Mouse (Mus musculus): ENCODE results near the gene Spint3. TPM values are rescaled to one million over a fixed set of nuclear protein-coding genes. Genes with fewer than 3 reads are reported as not detected.
A peak's percentile ranks its signal among the peaks of the same experiment; 100 is the strongest.

Gene Spint3
- polyA plus RNA-seq, 1 experiment from 2014 or later = not detected

DNA sequence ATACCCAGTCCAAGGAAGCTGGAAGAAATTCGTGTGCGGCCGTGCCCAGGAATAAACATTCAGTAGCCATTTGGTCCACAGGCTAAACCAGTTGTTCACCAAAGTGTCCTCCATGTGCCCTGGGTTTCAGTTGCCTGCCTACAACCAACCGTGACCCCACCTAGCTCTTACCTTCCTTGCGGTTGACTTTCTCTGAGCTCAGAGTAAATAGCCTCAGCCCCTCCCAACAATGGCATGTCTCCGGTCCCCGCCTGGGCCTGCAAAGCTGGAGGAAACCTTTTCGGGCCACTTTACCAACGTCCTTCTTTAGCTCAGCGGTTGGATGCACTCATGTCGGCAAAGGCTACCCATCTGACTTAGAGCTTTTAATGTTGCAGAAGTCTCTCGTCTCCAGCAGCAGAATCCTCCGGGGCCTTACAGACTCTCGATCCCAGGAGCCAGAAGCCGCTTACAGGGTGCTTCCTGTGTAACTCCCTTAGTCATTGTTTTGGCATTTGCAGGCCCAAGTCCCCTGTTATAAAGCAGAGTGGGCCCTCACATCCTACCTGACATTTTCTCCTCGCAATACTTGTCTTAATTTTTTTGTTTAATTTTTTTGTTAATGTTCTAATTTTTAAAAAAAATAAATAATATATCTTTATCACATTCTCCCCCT lies 14.1 kb downstream of the Spint3 start:
- peaks cover 16% of the 10 kb centered on the region; the same call in 1 of the 2 replicates for H3K27me3 ChIP-seq (ENCODE audit: control insufficient read depth, insufficient read depth, low read length)
- H3K4me2 ChIP-seq (replicated peaks) = no peak overlapping the region
- H3K4me1 ChIP-seq (replicated peaks; ENCODE audit: control insufficient read depth, insufficient read depth, low read length) = peaks cover 9% of the 10 kb centered on the region; the same call in 1 of the 2 replicates
- ATAC-seq (ENCODE audit: low FRiP score) (no peak), DNase-seq (ENCODE audit: low spot score) (no peak)
- H3K36me3 ChIP-seq (replicated peaks; ENCODE audit: control insufficient read depth, insufficient read depth) = no peaks in the 10 kb centered on the region
- H3K9me3 ChIP-seq (ENCODE audit: control insufficient read depth, low read length) = no peaks in the 10 kb centered on the region
- WGBS = 61% methylated on average over 16 of the region's 16 CpGs
- no peak overlapping the region for H3K4me3 ChIP-seq (replicated peaks; ENCODE audit: low read length)
- no peak overlapping the region for H3K9ac ChIP-seq
- H3K27ac ChIP-seq = no peak overlapping the region

DNA sequence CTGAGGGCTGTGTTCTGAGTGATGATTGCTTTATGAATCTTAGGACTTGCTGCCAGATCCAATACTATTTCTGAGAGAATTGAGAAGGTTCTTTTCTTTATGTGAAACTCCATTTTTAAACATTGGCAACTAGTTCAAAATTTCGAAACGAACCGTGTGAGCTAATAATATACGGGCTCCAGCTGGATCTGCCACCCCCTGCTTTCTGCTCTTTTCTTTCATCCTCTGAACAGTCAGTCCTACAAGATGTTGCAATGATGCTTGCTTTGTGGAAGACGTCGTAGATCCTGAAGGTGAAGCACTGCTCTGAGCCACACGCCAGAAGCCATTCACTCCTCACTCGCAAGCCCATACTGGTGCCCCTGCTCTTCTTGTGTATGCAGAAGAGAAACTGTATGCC lies 14.8 kb downstream of the Spint3 start:
- Histone ChIP-seq H3K9me3 (ENCODE audit: control insufficient read depth, low read length) (no peaks in the 10 kb centered on the region), H3K4me1 (replicated peaks; ENCODE audit: control insufficient read depth, insufficient read depth, low read length) (peaks cover 4% of the 10 kb centered on the region; the same call in 1 of the 2 replicates), H3K4me2 (replicated peaks) (no peak overlapping the region), H3K9ac (no peak overlapping the region), H3K27ac (no peak overlapping the region), H3K4me3 (replicated peaks; ENCODE audit: low read length) (no peak overlapping the region), H3K27me3 (ENCODE audit: control insufficient read depth, insufficient read depth, low read length) (peaks cover 14% of the 10 kb centered on the region; the same call in 1 of the 2 replicates), H3K36me3 (replicated peaks; ENCODE audit: control insufficient read depth, insufficient read depth) (no peaks in the 10 kb centered on the region)
- DNase-seq (ENCODE audit: low spot score) (no peak), ATAC-seq (ENCODE audit: low FRiP score) (no peak)
- 84% methylated on average over 8 of the region's 8 CpGs for WGBS

DNA sequence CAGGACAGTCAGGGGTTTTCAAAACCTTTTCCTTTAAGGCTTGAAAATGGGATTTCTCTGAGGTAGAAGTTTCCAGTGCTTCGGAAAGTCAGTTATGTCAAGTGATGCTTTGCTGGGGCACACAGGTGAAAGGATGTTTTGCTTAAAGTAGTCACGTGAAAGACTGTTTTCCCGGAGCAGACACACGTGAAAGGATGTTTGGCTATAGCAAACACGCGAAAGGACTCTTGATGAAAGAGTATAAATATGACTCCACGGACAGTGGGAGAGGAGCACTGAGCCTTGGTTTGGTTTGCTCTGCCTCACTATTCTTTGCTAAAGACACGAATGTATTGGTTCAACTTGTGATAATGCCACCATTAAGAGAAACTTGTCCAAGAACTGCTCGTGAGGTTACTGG lies 21.8 kb downstream of the Spint3 start:
- H3K4me2 ChIP-seq (replicated peaks) = no peak overlapping the region
- DNase-seq (ENCODE audit: low spot score) = no peak
- H3K9me3 ChIP-seq (ENCODE audit: control insufficient read depth, low read length) = no peaks in the 10 kb centered on the region
- no peak overlapping the region for H3K9ac ChIP-seq
- no peak overlapping the region for H3K4me3 ChIP-seq (replicated peaks; ENCODE audit: low read length)
- H3K27me3 ChIP-seq (ENCODE audit: control insufficient read depth, insufficient read depth, low read length) = no peaks in the 10 kb centered on the region
- no peak overlapping the region for H3K27ac ChIP-seq
- no peak for ATAC-seq (ENCODE audit: low FRiP score)
- WGBS = 91% methylated on average over 9 of the region's 9 CpGs
- H3K36me3 ChIP-seq (replicated peaks; ENCODE audit: control insufficient read depth, insufficient read depth) = no peaks in the 10 kb centered on the region
- H3K4me1 ChIP-seq (replicated peaks; ENCODE audit: control insufficient read depth, insufficient read depth, low read length) = 0 out of 2 replicates have a peak, but pooled peaks cover 7% of the 10 kb centered on the region

DNA sequence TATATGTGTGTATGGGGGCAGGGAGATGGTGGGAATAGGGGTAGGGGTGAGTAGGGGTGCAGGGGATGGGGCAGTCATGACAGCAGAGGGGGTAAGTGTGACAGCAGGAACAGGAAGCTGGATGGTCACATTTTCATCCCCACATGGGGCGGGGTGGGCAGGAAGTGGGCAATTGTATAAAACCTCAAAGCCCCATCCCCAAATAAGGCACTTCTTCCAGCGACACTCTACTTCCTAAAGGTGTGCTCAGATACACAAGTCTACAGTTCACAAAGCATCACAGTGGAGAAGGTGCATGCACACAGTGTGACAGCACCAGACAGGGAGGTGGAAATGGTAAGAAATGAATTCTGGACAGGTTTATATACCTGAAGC lies 22.4 kb downstream of the Spint3 start:
- Histone ChIP-seq H3K9me3 (ENCODE audit: control insufficient read depth, low read length) (no peaks in the 10 kb centered on the region), H3K4me2 (replicated peaks) (no peak overlapping the region), H3K27me3 (ENCODE audit: control insufficient read depth, insufficient read depth, low read length) (no peaks in the 10 kb centered on the region), H3K27ac (no peak overlapping the region), H3K4me1 (replicated peaks; ENCODE audit: control insufficient read depth, insufficient read depth, low read length) (0 out of 2 replicates have a peak, but pooled peaks cover 7% of the 10 kb centered on the region), H3K9ac (no peak overlapping the region), H3K36me3 (replicated peaks; ENCODE audit: control insufficient read depth, insufficient read depth) (no peaks in the 10 kb centered on the region), H3K4me3 (replicated peaks; ENCODE audit: low read length) (no peak overlapping the region)
- 92% methylated on average over 2 of the region's 2 CpGs for WGBS
- ATAC-seq (ENCODE audit: low FRiP score) = no peak
- DNase-seq (ENCODE audit: low spot score) = no peak

DNA sequence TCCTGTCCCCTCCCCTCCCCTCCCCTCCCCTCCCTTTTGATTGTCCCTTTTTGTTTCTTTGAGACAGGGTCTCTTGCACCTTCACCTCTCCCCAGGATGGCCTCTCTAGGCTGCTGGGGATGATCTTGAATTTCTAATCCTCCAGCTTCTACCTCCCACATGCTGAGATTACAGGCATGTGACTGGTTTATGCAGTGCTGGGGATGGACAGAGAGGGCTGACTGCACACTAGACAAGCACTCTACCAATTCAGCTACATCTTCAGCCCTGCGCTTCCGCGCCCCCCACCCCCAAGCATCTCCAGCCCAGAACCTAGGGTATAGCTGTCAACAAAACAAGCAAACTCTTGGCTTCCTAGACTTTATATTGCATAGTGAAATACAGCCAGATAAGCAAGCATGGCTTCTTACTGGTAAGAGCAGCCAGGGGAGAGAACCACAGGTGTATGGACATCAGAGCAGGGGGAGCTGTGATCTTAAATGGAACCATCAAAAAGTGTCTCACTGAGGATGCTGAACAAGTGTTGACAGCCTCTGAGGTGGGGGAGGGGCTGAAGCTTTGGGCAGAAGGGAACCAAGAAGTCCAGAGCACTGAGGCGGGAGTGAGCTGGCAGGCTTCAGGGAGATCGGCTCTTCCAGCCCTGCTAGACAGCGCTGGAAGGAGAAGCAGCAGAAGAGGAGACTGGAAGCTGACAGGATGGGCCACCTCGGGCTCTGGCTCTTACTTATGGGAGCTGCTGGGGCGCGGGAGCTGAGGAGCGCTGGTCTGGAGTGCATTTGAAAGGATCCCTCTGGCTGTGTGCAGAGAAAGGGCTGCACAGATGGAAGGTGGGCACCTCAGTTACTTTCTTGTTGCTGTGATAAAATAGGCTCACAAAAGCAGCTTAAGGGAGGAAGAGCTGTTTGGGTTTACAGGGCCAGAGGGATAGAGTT lies 23.0 kb downstream of the Spint3 start:
- no peaks in the 10 kb centered on the region for H3K9me3 ChIP-seq (ENCODE audit: control insufficient read depth, low read length)
- no peak overlapping the region for H3K27ac ChIP-seq
- no peak for ATAC-seq (ENCODE audit: low FRiP score)
- H3K4me3 ChIP-seq (replicated peaks; ENCODE audit: low read length) = no peak overlapping the region
- DNase-seq (ENCODE audit: low spot score) = no peak
- peak overlapping the region; percentile 31; the same call in 1 of the 2 replicates for H3K9ac ChIP-seq
- no peaks in the 10 kb centered on the region for H3K36me3 ChIP-seq (replicated peaks; ENCODE audit: control insufficient read depth, insufficient read depth)
- 0 out of 2 replicates have a peak, but pooled peaks cover 7% of the 10 kb centered on the region for H3K4me1 ChIP-seq (replicated peaks; ENCODE audit: control insufficient read depth, insufficient read depth, low read length)
- H3K4me2 ChIP-seq (replicated peaks) = no peak overlapping the region
- no peaks in the 10 kb centered on the region for H3K27me3 ChIP-seq (ENCODE audit: control insufficient read depth, insufficient read depth, low read length)
- 14% methylated on average over 10 of the region's 10 CpGs for WGBS

DNA sequence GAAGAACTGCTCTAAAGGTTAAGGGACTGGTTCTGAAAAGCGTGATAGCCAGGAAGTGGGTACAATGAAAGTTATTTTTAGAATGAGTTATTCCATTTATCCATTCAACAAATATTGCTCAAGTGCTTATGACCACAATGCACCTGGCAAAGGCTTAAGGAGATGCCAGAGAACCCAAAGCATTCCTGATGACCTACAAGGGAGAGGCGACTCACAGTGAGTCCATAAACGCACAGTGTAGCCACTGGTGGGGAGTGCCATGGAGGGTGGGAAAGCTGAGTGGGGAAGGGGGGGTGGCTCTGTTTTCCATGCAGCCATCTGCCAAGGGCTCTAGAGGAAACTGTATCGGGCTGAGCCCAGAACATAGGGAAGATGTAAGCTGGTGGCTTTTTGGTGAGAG lies 23.9 kb downstream of the Spint3 start:
- Histone ChIP-seq H3K4me1 (replicated peaks; ENCODE audit: control insufficient read depth, insufficient read depth, low read length) (0 out of 2 replicates have a peak, but pooled peaks cover 7% of the 10 kb centered on the region), H3K27me3 (ENCODE audit: control insufficient read depth, insufficient read depth, low read length) (no peaks in the 10 kb centered on the region), H3K9ac (no peak overlapping the region), H3K36me3 (replicated peaks; ENCODE audit: control insufficient read depth, insufficient read depth) (no peaks in the 10 kb centered on the region), H3K9me3 (ENCODE audit: control insufficient read depth, low read length) (no peaks in the 10 kb centered on the region), H3K27ac (no peak overlapping the region), H3K4me2 (replicated peaks) (no peak overlapping the region), H3K4me3 (replicated peaks; ENCODE audit: low read length) (no peak overlapping the region)
- WGBS = 48% methylated on average over 4 of the region's 4 CpGs
- ATAC-seq (ENCODE audit: low FRiP score) (no peak), DNase-seq (ENCODE audit: low spot score) (no peak)

DNA sequence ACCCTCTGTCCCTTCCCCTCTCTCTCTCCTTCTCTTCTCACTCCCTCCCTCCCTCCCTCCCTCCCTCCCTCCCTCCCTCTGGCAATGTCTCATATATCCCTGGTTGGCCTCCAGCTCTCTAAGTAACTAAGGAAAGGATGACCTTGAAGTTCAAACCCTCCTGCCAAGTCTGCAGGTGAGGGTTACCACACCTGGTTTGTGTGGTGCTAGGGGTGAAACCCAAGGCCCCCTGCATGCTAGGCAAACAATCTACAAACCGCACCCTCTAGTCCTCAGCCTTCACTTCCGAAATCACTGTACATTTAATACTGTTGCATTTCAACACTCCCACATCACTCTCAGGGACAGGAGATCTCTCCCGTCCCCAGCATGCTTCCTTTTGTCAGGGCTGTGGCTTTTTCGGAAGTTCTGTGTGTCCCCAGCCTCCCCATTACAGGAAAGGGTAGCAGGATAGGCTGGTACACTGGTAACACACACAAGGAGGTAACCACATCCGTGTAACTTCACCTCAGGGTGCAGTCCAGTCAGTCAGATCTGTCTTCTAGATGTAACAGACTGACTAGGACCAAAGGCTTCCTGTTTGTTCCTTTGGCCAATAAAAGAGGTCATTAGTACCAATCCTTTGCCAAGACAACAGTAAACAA lies 28.7 kb downstream of the Spint3 start:
- Histone ChIP-seq H3K4me2 (replicated peaks) (no peak overlapping the region), H3K4me3 (replicated peaks; ENCODE audit: low read length) (no peak overlapping the region), H3K27ac (no peak overlapping the region), H3K4me1 (replicated peaks; ENCODE audit: control insufficient read depth, insufficient read depth, low read length) (no peaks in the 10 kb centered on the region), H3K9ac (no peak overlapping the region), H3K36me3 (replicated peaks; ENCODE audit: control insufficient read depth, insufficient read depth) (no peaks in the 10 kb centered on the region), H3K9me3 (ENCODE audit: control insufficient read depth, low read length) (no peaks in the 10 kb centered on the region), H3K27me3 (ENCODE audit: control insufficient read depth, insufficient read depth, low read length) (no peaks in the 10 kb centered on the region)
- DNase-seq (ENCODE audit: low spot score) (no peak), ATAC-seq (ENCODE audit: low FRiP score) (no peak)
- 56% methylated on average over 5 of the region's 5 CpGs for WGBS

DNA sequence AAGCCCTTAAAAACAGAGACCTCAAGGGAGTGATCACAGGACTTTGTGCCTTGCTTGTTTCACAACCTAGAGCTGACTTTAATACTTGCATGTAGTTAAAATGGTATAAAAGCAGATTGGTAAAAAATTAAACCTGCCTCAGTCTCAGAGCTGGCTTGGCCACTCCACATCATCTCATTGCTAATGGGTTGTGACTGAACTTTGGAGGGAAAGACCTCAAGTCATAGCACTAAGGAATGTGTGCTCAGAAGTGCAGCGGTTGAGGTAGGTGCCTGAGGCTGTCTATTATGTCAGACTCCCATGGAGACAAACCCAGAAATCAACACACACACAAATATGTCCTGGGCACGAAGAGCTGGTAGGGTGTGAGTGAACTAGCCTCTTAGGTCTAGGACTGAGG lies 29.5 kb downstream of the Spint3 start:
- Histone ChIP-seq H3K36me3 (replicated peaks; ENCODE audit: control insufficient read depth, insufficient read depth) (no peaks in the 10 kb centered on the region), H3K27ac (no peak overlapping the region), H3K9me3 (ENCODE audit: control insufficient read depth, low read length) (no peaks in the 10 kb centered on the region), H3K27me3 (ENCODE audit: control insufficient read depth, insufficient read depth, low read length) (no peaks in the 10 kb centered on the region), H3K9ac (no peak overlapping the region), H3K4me1 (replicated peaks; ENCODE audit: control insufficient read depth, insufficient read depth, low read length) (no peaks in the 10 kb centered on the region), H3K4me3 (replicated peaks; ENCODE audit: low read length) (no peak overlapping the region), H3K4me2 (replicated peaks) (no peak overlapping the region)
- DNase-seq (ENCODE audit: low spot score) (no peak), ATAC-seq (ENCODE audit: low FRiP score) (no peak)
- 73% methylated on average over 2 of the region's 2 CpGs for WGBS

DNA sequence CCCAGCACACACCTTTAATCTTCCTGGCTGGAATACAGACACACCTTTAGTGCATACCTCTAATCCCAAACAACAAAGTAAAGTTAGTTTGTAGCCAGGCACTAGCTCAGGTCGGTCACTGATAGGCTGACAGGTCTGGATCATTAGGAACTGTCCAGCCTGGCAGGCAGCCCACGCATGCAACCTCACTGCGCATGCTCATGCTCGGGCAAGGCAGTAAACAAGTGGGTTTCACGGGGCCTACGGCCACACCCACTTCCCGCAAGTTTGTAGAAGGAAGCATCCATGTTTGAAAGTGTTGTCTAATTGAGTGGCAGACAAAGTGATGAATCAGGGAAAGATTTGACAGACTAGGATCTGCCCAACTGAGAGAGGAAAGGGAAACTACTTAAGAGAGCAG lies 30.7 kb downstream of the Spint3 start:
- no peak overlapping the region for H3K9ac ChIP-seq
- no peaks in the 10 kb centered on the region for H3K27me3 ChIP-seq (ENCODE audit: control insufficient read depth, insufficient read depth, low read length)
- H3K4me3 ChIP-seq (replicated peaks; ENCODE audit: low read length) = no peak overlapping the region
- no peak for ATAC-seq (ENCODE audit: low FRiP score)
- no peak overlapping the region for H3K27ac ChIP-seq
- 89% methylated on average over 7 of the region's 7 CpGs for WGBS
- no peaks in the 10 kb centered on the region for H3K9me3 ChIP-seq (ENCODE audit: control insufficient read depth, low read length)
- no peaks in the 10 kb centered on the region for H3K4me1 ChIP-seq (replicated peaks; ENCODE audit: control insufficient read depth, insufficient read depth, low read length)
- H3K4me2 ChIP-seq (replicated peaks) = no peak overlapping the region
- DNase-seq (ENCODE audit: low spot score) = no peak
- H3K36me3 ChIP-seq (replicated peaks; ENCODE audit: control insufficient read depth, insufficient read depth) = no peaks in the 10 kb centered on the region
